Mouse (Mus musculus) stomach, embryonic 16.5 days (tissue): ENCODE data around the gene Gpr1. TPM values are rescaled to one million over a fixed set of nuclear protein-coding genes. Genes with fewer than 3 reads are reported as not detected.

ENCODE experiments used
- ATAC-seq: fragments of 200-750 bp; cut with Nextera tagmentation; 2 replicates; pipeline ENCODE4 v1.8.0; 2017; ENCODE audit warnings: moderate number of reproducible peaks, moderate TSS enrichment; ENCODE audit not compliant: insufficient read depth, low FRiP score
- H3K27ac ChIP-seq: fragments of 300-500 bp; sonication (generic); 2 replicates; pipeline ENCODE4 v1.5.1; 2014; ENCODE audit warnings: low read length
- H3K27me3 ChIP-seq: fragments of 300-500 bp; sonication (generic); 2 replicates; pipeline ENCODE4 v1.6.1; 2014; ENCODE audit warnings: low read length, control low read depth, mixed read lengths; ENCODE audit not compliant: control insufficient read depth, insufficient read depth
- H3K36me3 ChIP-seq: fragments of 300-500 bp; sonication (generic); 2 replicates; pipeline ENCODE4 v1.6.1; 2014; ENCODE audit warnings: low read length; ENCODE audit not compliant: control insufficient read depth, insufficient read depth
- H3K4me1 ChIP-seq: fragments of 300-500 bp; sonication (generic); 2 replicates; pipeline ENCODE4 v1.6.1; 2014; ENCODE audit warnings: low read length, control low read depth, mixed read lengths; ENCODE audit not compliant: control insufficient read depth, insufficient read depth
- H3K4me2 ChIP-seq: fragments of 300-500 bp; sonication (generic); 2 replicates; pipeline ENCODE4 v1.6.1; 2014; ENCODE audit warnings: low read depth, low read length, mixed read lengths
- H3K4me3 ChIP-seq: fragments of 300-500 bp; sonication (generic); replicated peaks from 2 replicates; pipeline ENCODE4 v1.5.1; 2014; ENCODE audit warnings: mild to moderate bottlenecking, low read length
- H3K9ac ChIP-seq: fragments of 300-500 bp; sonication (generic); 2 replicates; pipeline ENCODE4 v1.6.1; 2014; ENCODE audit warnings: low read length
- H3K9me3 ChIP-seq: fragments of 300-500 bp; sonication (generic); replicated peaks from 2 replicates; pipeline ENCODE4 v1.6.1; 2016; ENCODE audit warnings: low read length, control low read depth; ENCODE audit not compliant: control insufficient read depth
- WGBS: fragments of 180-500 bp; shearing (Covaris S2); extraction: QIAGEN DNeasy Blood & Tissue Kit; methylation state at CpG from one replicate; pipeline ENCODE4 v1.1.7; 2014; 5-methylcytosine and 5-hydroxymethylcytosine counted together
- polyA plus RNA-seq: library from polyadenylated mRNA; unstranded; fragments of >200 nt; fragmentation: Nextera tagmentation; extraction: Ambion mirVana; gene quantifications from 2 replicates; pipeline ENCODE4 v1.2.1, GENCODE M21; 2015

Gene Gpr1
- polyA plus RNA-seq, 1 experiment from 2014 or later = 0.26 TPM

DNA sequence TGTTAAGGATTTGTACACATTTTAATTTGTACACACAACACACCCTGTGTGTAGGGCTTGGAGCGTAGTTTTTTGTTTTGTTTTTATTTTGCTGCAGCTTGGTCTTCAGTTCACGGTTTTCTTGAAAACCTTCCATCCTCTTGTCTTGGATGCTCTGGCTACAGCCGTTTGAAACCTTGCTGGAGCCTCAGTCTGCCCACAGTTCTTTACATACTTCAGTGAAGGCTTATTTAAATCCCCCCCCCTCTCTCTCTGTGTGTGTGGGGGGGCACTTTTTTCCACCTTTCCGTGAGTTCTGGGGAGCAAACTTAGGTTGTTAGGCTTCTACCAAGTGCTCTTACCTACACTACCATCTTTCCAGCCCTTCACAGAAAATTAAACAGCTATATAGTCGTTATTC, 38.9 kb upstream of the Gpr1 start:
- no peak for ATAC-seq
- 36% methylated on average over 5 of the region's 5 CpGs for WGBS

DNA sequence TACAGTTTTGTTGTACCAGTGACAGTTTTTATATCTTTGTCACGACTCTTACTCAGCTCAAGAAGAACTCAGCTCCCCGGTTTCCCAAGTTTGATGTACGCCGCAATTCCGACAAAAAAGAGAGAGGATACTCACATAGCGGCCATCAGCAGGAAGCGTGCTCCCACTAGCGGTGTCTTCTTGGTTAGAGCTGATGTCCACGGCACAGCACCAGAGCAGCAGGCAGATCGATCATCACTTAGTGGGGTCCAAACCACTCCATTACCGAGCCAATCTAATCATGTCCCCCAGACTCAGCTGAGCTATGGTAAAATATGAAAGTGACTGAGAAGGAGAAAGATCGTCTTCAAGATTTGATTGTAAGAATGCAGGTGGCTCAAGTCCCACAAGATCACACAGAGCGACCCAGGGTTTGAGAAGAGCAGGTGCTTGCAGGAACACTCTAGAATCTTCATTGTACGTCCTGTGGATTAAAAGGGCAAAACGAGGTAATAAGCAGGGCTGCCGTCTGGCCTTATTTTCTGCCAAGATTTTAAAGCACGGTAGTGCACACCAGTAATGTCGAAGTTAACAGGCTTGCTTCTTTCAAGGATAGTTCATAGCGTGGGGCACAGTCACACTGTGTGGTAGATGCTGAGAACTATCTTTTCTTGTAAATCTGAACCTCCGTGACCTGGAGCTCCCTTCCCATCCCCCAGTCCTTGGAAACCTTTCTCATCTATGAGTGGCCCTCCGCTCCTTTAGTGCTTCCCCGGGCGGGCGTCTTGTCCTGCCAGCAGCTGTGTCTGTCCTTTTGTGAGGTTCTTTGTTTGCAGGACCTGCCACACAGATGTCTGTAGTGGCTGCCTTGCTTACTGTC, 38.2 kb upstream of the Gpr1 start:
- WGBS = 40% methylated on average over 24 of the region's 24 CpGs
- no peak overlapping the region for H3K27ac ChIP-seq
- 0 out of 2 replicates have a peak, but pooled peaks cover 3% of the 10 kb centered on the region for H3K4me1 ChIP-seq
- H3K9ac ChIP-seq = no peak overlapping the region
- H3K9me3 ChIP-seq = no peaks in the 10 kb centered on the region
- H3K4me2 ChIP-seq = no peak overlapping the region
- H3K4me3 ChIP-seq = no peak overlapping the region
- no peak for ATAC-seq
- H3K36me3 ChIP-seq = no peaks in the 10 kb centered on the region
- H3K27me3 ChIP-seq = peaks cover 68% of the 10 kb centered on the region

More for the DNA sequence above, 38.9 kb upstream of the Gpr1 start:
- H3K36me3 ChIP-seq = no peaks in the 10 kb centered on the region
- no peaks in the 10 kb centered on the region for H3K9me3 ChIP-seq
- H3K4me2 ChIP-seq = no peak overlapping the region
- no peak overlapping the region for H3K4me3 ChIP-seq
- peaks cover 63% of the 10 kb centered on the region for H3K27me3 ChIP-seq
- H3K9ac ChIP-seq = no peak overlapping the region
- no peak overlapping the region for H3K27ac ChIP-seq
- H3K4me1 ChIP-seq = no peaks in the 10 kb centered on the region

DNA sequence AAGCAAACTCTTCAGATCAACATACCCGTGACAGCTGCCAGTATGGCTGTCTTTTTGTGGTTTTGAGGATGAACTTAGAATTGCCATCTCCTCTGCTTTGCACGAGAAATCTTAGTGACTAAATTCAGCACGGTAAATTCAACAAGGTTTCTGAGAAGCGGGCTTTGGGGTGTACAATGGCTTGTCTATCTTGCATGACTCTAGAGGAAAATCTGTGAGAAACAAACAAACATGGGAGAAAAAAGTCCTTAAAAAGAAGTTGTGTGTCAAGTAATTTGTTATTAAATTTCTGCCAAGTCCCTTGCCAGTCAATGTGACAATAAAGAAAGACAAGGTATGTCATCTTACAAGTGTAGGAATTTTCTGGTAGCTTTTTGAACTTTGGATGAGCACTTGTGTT, 34.9 kb upstream of the Gpr1 start:
- Histone ChIP-seq H3K27ac (no peak overlapping the region), H3K4me2 (no peak overlapping the region), H3K4me3 (no peak overlapping the region), H3K27me3 (peaks cover 60% of the 10 kb centered on the region), H3K9ac (no peak overlapping the region), H3K4me1 (0 out of 2 replicates have a peak, but pooled peaks cover 3% of the 10 kb centered on the region), H3K36me3 (no peaks in the 10 kb centered on the region), H3K9me3 (no peaks in the 10 kb centered on the region)
- no peak for ATAC-seq
- WGBS = 41% methylated on average over 4 of the region's 4 CpGs

DNA sequence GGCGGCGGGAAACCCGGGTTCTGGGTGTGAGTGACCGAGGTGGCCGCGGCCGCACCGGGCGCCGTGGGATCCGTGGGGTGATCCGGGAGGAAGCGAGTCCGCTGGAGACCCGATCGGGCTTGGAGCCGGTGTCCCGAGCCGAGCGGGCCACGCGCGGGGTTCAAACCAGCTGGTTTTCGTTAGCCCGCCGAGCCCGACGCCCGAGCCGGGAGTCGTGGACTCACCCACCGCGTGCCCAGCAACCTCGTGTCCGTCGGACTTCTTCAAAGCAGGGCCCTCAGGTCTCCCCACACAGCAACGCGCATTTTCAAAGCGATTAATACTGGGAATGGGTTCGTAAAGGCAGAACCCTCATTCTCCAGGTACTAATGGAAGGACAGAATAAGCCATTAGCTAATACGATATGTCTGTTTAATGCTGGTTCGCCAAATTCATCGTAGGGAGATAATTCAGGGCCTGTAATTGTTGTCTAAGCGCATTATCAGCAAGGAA, 34.1 kb upstream of the Gpr1 start:
- ATAC-seq = no peak; the same call in 1 of the 2 replicates
- Histone ChIP-seq H3K4me1 (0 out of 2 replicates have a peak, but pooled peaks cover 3% of the 10 kb centered on the region), H3K9ac (no peak overlapping the region), H3K4me3 (peak overlapping the region; percentile 22), H3K9me3 (no peaks in the 10 kb centered on the region), H3K27me3 (peaks cover 59% of the 10 kb centered on the region), H3K36me3 (no peaks in the 10 kb centered on the region), H3K4me2 (peak overlapping the region; percentile 50), H3K27ac (no peak overlapping the region)
- WGBS = 3% methylated on average over 44 of the region's 44 CpGs

DNA sequence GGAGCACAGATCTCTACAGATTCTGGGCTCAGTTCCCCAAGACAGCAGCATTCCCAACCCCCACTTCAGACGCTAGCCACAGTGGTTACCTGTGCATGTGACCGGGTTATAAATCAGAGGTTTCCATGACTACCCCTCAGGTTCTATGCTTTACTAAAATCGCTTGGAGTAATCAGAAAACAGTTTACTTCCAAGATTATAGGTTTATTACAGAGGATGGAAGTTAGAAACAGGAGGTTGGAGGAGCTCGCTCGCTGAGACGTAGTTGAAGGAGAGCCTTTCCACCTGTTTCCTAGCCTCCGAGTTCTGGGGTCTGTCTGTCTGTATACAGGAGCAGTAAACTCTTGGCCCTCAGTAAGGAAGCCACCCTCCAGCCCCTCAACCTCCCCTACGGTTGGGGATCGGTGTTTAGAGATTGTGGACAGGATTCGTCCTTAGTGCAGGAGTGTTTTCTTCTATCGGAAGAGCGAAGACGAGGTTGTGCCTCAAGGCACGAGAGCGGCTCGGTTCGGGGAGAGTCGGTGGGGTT, 33.6 kb upstream of the Gpr1 start:
- peak overlapping the region; percentile 50 for H3K4me2 ChIP-seq
- H3K27ac ChIP-seq = no peak overlapping the region
- no peaks in the 10 kb centered on the region for H3K36me3 ChIP-seq
- H3K27me3 ChIP-seq = peaks cover 54% of the 10 kb centered on the region
- H3K9me3 ChIP-seq = no peaks in the 10 kb centered on the region
- H3K9ac ChIP-seq = no peak overlapping the region
- 2% methylated on average over 18 of the region's 18 CpGs for WGBS
- H3K4me3 ChIP-seq = peak overlapping the region; percentile 22
- H3K4me1 ChIP-seq = 0 out of 2 replicates have a peak, but pooled peaks cover 3% of the 10 kb centered on the region
- ATAC-seq = no peak

DNA sequence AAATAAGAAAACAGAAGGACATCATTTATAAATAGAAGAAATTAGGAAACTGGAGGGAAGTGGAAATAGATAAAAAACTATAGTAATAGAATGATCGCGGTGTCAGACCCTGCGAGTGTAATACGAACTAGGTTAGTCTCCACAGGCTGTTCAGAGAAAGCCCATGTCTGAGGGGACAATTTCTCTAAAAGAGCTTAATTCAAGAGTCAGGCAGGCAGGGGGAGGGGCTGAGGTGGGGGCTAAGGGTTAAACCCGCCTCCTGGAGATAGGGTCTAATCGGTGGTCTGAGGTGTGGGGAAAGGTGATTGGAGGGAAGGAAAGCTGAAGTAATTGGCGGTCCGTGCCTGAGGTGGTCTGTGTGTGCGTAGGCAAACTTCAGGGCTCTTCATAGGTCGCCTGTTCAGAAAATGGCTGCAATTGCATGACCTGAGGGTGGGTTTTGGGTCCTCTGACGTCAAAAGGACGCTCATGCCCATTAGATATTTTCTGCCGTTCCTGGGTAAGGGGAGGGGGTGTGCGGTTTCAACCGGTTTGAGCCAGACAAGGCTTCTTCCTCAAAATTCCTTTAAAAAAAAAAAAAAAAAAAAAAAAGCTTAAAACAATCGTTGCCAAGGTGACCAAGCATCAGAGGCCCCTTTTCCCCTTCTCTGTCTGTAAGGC, 32.6 kb upstream of the Gpr1 start:
- no peak for ATAC-seq
- H3K9me3 ChIP-seq = no peaks in the 10 kb centered on the region
- no peak overlapping the region for H3K4me3 ChIP-seq
- 0 out of 2 replicates have a peak, but pooled peaks cover 3% of the 10 kb centered on the region for H3K4me1 ChIP-seq
- no peaks in the 10 kb centered on the region for H3K36me3 ChIP-seq
- 0 out of 2 replicates have a peak overlapping the region, but pooled peaks have one; percentile 13 for H3K4me2 ChIP-seq
- H3K27ac ChIP-seq = no peak overlapping the region
- H3K27me3 ChIP-seq = peaks cover 45% of the 10 kb centered on the region
- 6% methylated on average over 16 of the region's 16 CpGs for WGBS
- no peak overlapping the region for H3K9ac ChIP-seq

DNA sequence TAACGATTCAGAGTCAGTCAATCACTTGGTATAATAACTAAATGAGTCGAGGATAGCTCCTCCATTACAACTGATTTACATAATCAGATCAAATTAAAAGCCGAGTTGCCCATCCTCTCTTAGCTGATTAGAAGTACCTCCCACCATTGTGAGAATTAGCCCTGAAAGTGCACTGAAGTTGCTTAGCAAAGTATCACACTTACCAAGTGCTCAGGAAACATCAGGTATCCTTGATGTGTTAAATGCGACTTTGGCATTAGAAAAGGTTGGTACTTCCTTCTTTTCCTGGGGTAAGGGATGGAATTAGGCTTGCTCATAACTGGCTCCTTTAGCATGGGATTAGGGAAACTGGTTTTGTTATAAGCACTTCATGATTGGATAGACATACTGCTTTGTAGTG, 29.5 kb upstream of the Gpr1 start:
- 53% methylated on average over 4 of the region's 4 CpGs for WGBS
- Histone ChIP-seq H3K36me3 (no peaks in the 10 kb centered on the region), H3K4me1 (0 out of 2 replicates have a peak, but pooled peaks cover 3% of the 10 kb centered on the region), H3K4me2 (no peak overlapping the region), H3K27me3 (peaks cover 24% of the 10 kb centered on the region), H3K27ac (no peak overlapping the region), H3K9ac (no peak overlapping the region), H3K4me3 (no peak overlapping the region), H3K9me3 (no peaks in the 10 kb centered on the region)
- ATAC-seq = no peak

DNA sequence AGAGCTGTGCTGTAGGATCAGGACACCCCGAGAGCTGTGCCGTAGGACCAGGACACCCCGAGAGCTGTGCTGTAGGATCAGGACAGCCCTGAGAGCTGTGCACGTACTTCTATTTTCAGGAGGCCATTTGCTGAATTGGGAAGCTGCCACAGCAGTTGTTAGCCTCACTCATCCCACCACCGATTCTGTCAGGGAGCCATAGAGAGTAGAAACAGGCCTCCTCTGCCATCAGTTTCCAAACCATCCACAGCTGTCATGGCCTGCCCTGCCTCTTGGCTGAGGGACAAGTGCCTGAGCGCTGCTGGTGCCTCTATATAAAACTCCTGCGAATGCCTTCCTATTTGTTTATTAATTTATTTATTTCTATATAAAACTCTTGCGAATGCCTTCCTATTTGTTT, 25.4 kb upstream of the Gpr1 start:
- ATAC-seq = no peak
- Histone ChIP-seq H3K27me3 (0 out of 2 replicates have a peak, but pooled peaks cover 3% of the 10 kb centered on the region), H3K36me3 (no peaks in the 10 kb centered on the region), H3K4me1 (no peaks in the 10 kb centered on the region), H3K9ac (no peak overlapping the region), H3K4me3 (no peak overlapping the region), H3K9me3 (no peaks in the 10 kb centered on the region), H3K27ac (no peak overlapping the region), H3K4me2 (no peak overlapping the region)
- WGBS = 83% methylated on average over 8 of the region's 8 CpGs

DNA sequence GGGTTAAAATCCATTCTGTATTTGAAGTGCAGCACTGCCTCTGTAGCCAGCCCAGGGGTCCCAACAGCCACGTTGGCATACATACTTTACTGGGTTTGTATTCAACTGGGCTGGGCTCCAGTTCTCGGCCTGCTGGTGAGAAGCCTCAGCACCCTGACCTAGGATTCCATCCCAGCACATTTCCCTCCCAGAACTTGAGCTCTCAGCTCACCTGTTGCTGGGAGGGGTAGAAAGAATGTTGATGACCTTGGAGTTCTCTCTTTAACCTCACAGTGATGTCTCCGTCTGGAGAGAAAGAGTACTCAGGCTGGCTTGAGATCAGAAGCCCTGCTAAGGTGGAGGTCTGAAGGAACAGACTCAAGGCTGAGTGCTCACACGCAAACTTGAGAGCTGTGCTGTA, 25.0 kb upstream of the Gpr1 start:
- 50% methylated on average over 4 of the region's 4 CpGs for WGBS
- H3K36me3 ChIP-seq = no peaks in the 10 kb centered on the region
- no peaks in the 10 kb centered on the region for H3K4me1 ChIP-seq
- H3K27me3 ChIP-seq = 0 out of 2 replicates have a peak, but pooled peaks cover 3% of the 10 kb centered on the region
- H3K9me3 ChIP-seq = no peaks in the 10 kb centered on the region
- no peak overlapping the region for H3K9ac ChIP-seq
- no peak for ATAC-seq
- no peak overlapping the region for H3K4me3 ChIP-seq
- H3K27ac ChIP-seq = no peak overlapping the region
- no peak overlapping the region for H3K4me2 ChIP-seq
